Mouse (Mus musculus) urinary bladder, adult 18-20 months (tissue): ENCODE results near the gene Cd84.

Experiments
- DNase-seq, 2 experiments: peaks; one replicate each; pipeline ENCODE4 v3.0.0; 2022; ENCODE audit warnings: low spot score in 2 of 2, mixed read lengths in 2 of 2

Gene Cd84

GRCm38 (mm10) chr1:171917305-171918039 is 78.0 kb downstream of the Cd84 start, which contains the start of gene Slamf6:
Slamf6 (plus strand) TSS chr1:171917515.
- no peak for DNase-seq

GRCm38 (mm10) chr1:171918136-171918920 is 78.8 kb downstream of the Cd84 start:
- no peak for DNase-seq

- no peak for DNase-seq
Observed at GRCm38 (mm10) chr1:171919193-171919592, 79.7 kb downstream of the Cd84 start.

GRCm38 (mm10) chr1:171919901-171920510 is 80.5 kb downstream of the Cd84 start:
- no peak for DNase-seq

- DNase-seq: no peak
Observed at GRCm38 (mm10) chr1:171920989-171921621, 81.6 kb downstream of the Cd84 start.

GRCm38 (mm10) chr1:171921641-171922040 is 82.1 kb downstream of the Cd84 start:
- no peak for DNase-seq

GRCm38 (mm10) chr1:171922844-171923243 is 83.3 kb downstream of the Cd84 start:
- DNase-seq: no peak

GRCm38 (mm10) chr1:171924900-171925299 is 85.4 kb downstream of the Cd84 start:
- no peak for DNase-seq

- DNase-seq: no peak
Observed at GRCm38 (mm10) chr1:171933851-171934250, 94.4 kb downstream of the Cd84 start.

- no peak for DNase-seq
Observed at GRCm38 (mm10) chr1:171938952-171939948, 99.8 kb downstream of the Cd84 start.
